Mouse (Mus musculus) megakaryocyte, embryonic 14.5 days (primary cell): ENCODE measurements around the gene Stoml1. TPM values are rescaled to one million over a fixed set of nuclear protein-coding genes. Genes with fewer than 3 reads are reported as not detected.
"Not testable (repeated sequence)": the region's sequence is repeated elsewhere in the genome, so short reads cannot be mapped to it uniquely, and the experiment has no call there.

Experiments used
- H3K27me3 ChIP-seq: replicated peaks from 2 replicates; pipeline ENCODE3; 2012; ENCODE audit warnings: inconsistent platforms
- H3K36me3 ChIP-seq: replicated peaks from 2 replicates; pipeline ENCODE3; 2012; ENCODE audit warnings: low read length, inconsistent platforms, mixed read lengths
- H3K4me1 ChIP-seq: 2 replicates; pipeline ENCODE4 v1.6.1; 2012; ENCODE audit warnings: inconsistent platforms
- H3K4me3 ChIP-seq: replicated peaks from 2 replicates; pipeline ENCODE3; 2012; ENCODE audit warnings: moderate library complexity, mild to moderate bottlenecking, inconsistent platforms
- H3K9me3 ChIP-seq: 2 replicates; pipeline ENCODE4 v1.6.1; 2012; ENCODE audit warnings: inconsistent platforms
- FLI1 ChIP-seq: IDR thresholded peaks from 2 replicates; pipeline ENCODE4 v1.6.1; 2012; ENCODE audit warnings: low read length, inconsistent platforms, mixed read lengths
- GATA1 ChIP-seq: IDR thresholded peaks from 3 replicates; pipeline ENCODE4 v1.6.1; 2012; ENCODE audit warnings: mixed read lengths, low read length, inconsistent platforms, borderline replicate concordance
- polyA plus RNA-seq: library from polyadenylated mRNA; stranded (reverse); fragments of >175 nt; gene quantifications from 2 replicates; pipeline ENCODE4 v1.2.3, GENCODE M21; 2012; ENCODE audit warnings: low replicate concordance; ENCODE audit not compliant: insufficient read depth

Stoml1 gene
- polyA plus RNA-seq, 1 experiment, result 4.3 TPM

DNA sequence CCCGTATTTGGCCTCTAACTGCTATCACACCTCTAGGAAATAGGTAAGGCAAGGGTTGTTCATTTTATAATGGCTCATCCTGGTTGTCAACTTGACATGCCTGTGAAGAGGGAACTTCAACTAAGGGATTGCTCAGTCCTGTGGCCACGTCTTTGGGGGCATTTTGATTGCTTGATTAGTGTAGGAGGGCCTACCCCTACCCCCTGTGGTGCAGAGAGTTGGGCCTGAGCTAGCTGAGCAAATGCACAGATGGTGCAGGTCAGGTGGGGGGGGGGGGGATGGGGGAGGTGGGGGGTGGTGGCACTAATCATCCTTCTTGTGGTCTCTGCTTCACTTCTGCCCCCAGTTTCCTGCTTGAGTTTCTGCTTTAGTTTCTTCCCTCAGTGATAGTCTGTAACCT, 2.1 kb downstream of the Stoml1 start:
- TF ChIP-seq GATA1, result no peak
- H3K36me3 ChIP-seq, result peaks cover 38% of the 10 kb centered on the region
- H3K27me3 ChIP-seq, result peaks cover 3% of the 10 kb centered on the region
- peaks cover 59% of the 10 kb centered on the region for H3K4me1 ChIP-seq
- no peak overlapping the region for H3K4me3 ChIP-seq
- H3K9me3 ChIP-seq, result no peaks in the 10 kb centered on the region

GRCm38 (mm10) chr9:58255704-58256685, 3.0 kb downstream of the Stoml1 start:
- Histone ChIP-seq H3K9me3 (no peaks in the 10 kb centered on the region), H3K36me3 (peaks cover 45% of the 10 kb centered on the region), H3K4me1 (peaks cover 51% of the 10 kb centered on the region), H3K4me3 (no peak overlapping the region), H3K27me3 (peaks cover 4% of the 10 kb centered on the region)
- TF ChIP-seq FLI1 (no peak), GATA1 (no peak)

GRCm38 (mm10) chr9:58262507-58262906, 9.5 kb downstream of the Stoml1 start:
- no peak overlapping the region for H3K4me3 ChIP-seq
- peaks cover 46% of the 10 kb centered on the region for H3K36me3 ChIP-seq
- TF ChIP-seq GATA1 (no peak), FLI1 (no peak)
- peaks cover 6% of the 10 kb centered on the region for H3K27me3 ChIP-seq
- H3K9me3 ChIP-seq, result no peaks in the 10 kb centered on the region
- H3K4me1 ChIP-seq, result peaks cover 46% of the 10 kb centered on the region

- TF ChIP-seq FLI1 (no peak), GATA1 (no peak)
- no peak overlapping the region for H3K4me3 ChIP-seq
- peaks cover 23% of the 10 kb centered on the region for H3K36me3 ChIP-seq
- H3K27me3 ChIP-seq, result peaks cover 2% of the 10 kb centered on the region
- peaks cover 63% of the 10 kb centered on the region for H3K4me1 ChIP-seq
- no peaks in the 10 kb centered on the region for H3K9me3 ChIP-seq
These were observed 12.4 kb downstream of the Stoml1 start for GRCm38 (mm10) chr9:58265368-58265767.

DNA sequence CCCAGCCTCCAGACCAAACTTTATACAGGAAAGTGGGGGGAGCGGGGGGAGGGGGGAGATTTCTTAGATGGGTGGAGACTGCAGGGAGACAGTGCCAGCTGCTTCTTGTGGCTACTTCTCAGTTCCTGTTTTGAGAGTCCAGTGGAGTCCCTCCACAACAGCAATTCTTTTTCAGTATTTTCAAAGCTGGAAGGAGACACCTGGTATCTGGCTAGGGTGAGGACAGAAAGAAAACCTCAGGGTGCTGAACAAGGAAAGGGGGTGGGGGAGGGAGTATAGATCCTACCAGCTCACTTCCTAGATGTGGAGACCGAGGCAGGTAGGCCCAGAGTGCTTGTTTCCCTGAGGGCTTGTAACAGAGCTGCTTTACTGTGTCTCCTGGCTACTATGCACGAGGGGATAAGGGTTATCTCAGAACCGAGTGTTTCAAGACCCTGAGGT, 13.6 kb downstream of the Stoml1 start:
- peaks cover 14% of the 10 kb centered on the region for H3K36me3 ChIP-seq
- peaks cover 70% of the 10 kb centered on the region for H3K4me1 ChIP-seq
- peak overlapping the region; percentile 81 for H3K4me3 ChIP-seq
- no peaks in the 10 kb centered on the region for H3K9me3 ChIP-seq
- no peak for TF ChIP-seq FLI1
- no peak for TF ChIP-seq GATA1
- peaks cover under 1% of the 10 kb centered on the region for H3K27me3 ChIP-seq

DNA sequence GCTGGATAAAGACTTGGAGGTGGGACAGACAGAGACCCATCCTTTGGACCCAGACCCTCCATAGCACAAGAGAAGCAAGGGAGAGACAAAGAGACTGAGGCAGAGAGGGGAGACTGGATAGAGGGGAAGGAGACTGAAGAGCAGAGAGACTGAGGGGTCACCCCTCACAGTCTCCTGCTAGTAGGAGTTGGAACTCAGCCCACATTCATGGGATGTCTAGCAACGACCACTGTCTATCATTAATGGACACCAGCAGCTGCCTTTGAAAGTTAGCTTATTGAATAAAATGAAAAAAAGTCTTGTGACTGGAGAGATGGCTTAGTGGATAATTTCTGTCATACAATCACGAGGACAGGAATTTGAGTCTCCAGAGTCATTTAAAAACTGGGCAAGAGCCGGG, 14.1 kb downstream of the Stoml1 start:
- no peaks in the 10 kb centered on the region for H3K9me3 ChIP-seq
- no peaks in the 10 kb centered on the region for H3K27me3 ChIP-seq
- TF ChIP-seq FLI1 (no peak), GATA1 (no peak)
- H3K36me3 ChIP-seq, result peaks cover 9% of the 10 kb centered on the region
- peak overlapping the region; percentile 7 for H3K4me3 ChIP-seq
- peaks cover 71% of the 10 kb centered on the region for H3K4me1 ChIP-seq

DNA sequence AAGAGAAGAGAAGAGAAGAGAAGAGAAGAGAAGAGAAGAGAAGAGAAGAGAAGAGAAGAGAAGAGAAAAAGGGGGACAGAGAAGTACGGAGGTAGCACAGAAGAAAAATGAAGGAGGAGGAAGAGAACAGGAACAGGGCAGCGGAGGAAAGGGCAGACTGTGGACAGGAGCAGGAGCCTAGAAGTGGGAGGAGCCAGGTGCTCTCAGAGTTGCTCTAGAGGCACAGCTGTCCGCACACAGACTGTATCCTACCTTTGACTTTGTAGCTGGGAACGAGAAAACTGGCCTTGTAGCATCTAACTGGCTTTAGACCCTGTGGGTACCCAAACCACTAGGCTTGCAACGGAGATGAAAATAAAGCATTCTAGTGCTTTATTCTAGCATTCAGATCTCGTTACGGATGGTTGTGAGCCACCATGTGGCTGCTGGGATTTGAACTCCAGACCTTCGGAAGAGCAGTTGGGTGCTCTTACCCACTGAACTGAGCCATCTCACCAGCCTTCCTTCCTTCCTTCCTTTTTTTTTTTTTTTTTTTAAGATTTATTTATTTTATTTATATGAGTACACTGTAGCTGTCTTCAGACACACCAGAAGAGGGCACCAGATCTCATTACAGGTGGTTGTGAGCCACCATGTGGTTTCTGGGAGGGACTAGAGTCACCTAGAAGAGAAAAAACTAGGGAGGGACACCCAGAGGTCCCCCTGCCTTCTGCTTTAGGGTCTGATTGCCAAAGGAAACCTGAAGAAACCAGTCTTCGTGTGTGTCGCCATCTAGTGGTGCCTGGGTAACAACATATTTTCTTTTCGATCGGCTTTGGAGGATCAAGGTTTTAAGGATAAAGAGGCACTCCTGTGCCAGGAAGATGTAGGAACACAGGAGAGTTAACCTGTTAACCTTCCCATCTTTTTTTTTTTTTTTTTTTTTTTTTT, 15.7 kb downstream of the Stoml1 start:
- Histone ChIP-seq H3K4me3 (no peak overlapping the region), H3K9me3 (no peaks in the 10 kb centered on the region), H3K4me1 (peaks cover 77% of the 10 kb centered on the region), H3K36me3 (no peaks in the 10 kb centered on the region), H3K27me3 (no peaks in the 10 kb centered on the region)
- TF ChIP-seq GATA1 (no peak), FLI1 (no peak)

DNA sequence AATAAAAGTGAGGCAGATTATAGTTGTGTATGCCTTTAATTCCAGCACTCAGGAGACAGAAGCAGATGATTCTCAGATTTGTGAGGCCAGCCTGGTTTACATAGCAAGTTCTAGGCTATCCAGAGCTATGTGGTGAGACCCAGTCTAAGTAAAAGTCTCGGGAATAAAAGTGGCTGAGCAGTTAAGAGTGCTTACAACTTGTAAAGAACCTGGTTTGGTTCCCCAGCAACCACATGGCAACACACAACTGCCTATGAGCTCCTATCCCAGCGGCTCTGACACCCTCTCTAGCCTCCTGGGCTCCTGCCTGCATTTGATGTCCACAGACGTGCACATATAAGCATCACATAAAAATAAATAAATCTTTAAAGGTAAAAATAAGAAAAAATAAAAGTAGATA, 17.1 kb downstream of the Stoml1 start:
- Histone ChIP-seq H3K36me3 (no peaks in the 10 kb centered on the region), H3K9me3 (no peaks in the 10 kb centered on the region), H3K27me3 (no peaks in the 10 kb centered on the region), H3K4me1 (peaks cover 82% of the 10 kb centered on the region), H3K4me3 (no peak overlapping the region)
- no peak for TF ChIP-seq GATA1
- no peak for TF ChIP-seq FLI1

DNA sequence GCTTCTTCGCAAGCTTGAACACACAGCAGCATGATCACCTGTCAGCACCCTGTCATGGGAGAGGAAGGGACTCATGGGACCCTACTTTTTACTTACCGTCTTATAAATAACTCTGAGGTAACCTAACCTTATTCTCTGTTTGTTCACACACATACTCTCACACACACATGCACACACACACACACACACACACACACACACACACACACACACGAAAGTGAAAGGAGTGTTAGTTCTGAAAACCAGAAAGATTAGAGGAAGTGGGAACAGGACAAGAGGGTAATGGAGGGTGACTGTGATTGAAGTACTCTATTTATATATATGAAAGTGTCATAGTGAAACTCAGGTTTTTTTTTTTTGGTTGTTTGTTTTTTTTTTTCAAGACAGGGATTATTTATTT, 18.1 kb downstream of the Stoml1 start:
- no peak for TF ChIP-seq FLI1
- no peak for TF ChIP-seq GATA1
- Histone ChIP-seq H3K4me1 (peaks cover 80% of the 10 kb centered on the region), H3K9me3 (no peaks in the 10 kb centered on the region), H3K4me3 (no peak overlapping the region), H3K27me3 (no peaks in the 10 kb centered on the region), H3K36me3 (no peaks in the 10 kb centered on the region)

DNA sequence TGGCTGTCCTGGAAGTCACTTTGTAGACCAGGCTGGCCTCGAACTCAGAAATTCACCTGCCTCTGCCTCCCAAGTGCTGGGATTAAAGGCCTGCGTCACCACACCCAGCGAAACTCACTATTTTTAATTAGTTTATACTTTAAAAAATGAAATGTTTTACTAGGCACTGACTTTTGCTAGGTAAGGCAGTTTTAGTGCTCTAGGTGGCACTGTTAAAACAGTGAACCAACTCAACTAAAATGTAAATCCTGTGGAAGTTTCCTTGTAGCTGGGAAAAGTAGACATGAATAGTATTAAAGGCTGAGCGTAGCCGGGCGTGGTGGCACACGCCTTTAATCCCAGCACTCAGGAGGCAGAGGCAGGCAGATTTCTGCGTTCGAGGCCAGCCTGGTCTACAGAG, 18.6 kb downstream of the Stoml1 start:
- peaks cover 80% of the 10 kb centered on the region for H3K4me1 ChIP-seq
- not testable (repeated sequence) for H3K27me3 ChIP-seq, H3K36me3 ChIP-seq, H3K9me3 ChIP-seq, H3K4me3 ChIP-seq
